Mouse (Mus musculus) left cerebral cortex, adult 9 months (tissue): ENCODE results near the gene Rnf38.

Source experiments
- DNase-seq, 2 experiments: peaks; one replicate each; pipeline ENCODE4 v3.0.0; 2022; ENCODE audit warnings: low spot score in 2 of 2

The Rnf38 gene

GRCm38 (mm10) chr4:44119410-44120201 lies 114.0 kb downstream of the Rnf38 start:
- no peak for DNase-seq

GRCm38 (mm10) chr4:44115046-44115445 lies 118.5 kb downstream of the Rnf38 start:
- no peak for DNase-seq

GRCm38 (mm10) chr4:44113393-44114138 lies 120.0 kb downstream of the Rnf38 start:
- DNase-seq = no peak

GRCm38 (mm10) chr4:44112741-44113140 lies 120.8 kb downstream of the Rnf38 start:
- no peak for DNase-seq

GRCm38 (mm10) chr4:44110771-44111170 lies 122.8 kb downstream of the Rnf38 start:
- DNase-seq = no peak

- no peak for DNase-seq
Measured at GRCm38 (mm10) chr4:44108297-44108696, 125.3 kb downstream of the Rnf38 start.

- no peak for DNase-seq
Measured at GRCm38 (mm10) chr4:44107339-44107738, 126.2 kb downstream of the Rnf38 start.

GRCm38 (mm10) chr4:44106297-44106821 lies 127.2 kb downstream of the Rnf38 start:
- no peak for DNase-seq

GRCm38 (mm10) chr4:44104195-44104917 lies 129.2 kb downstream of the Rnf38 start:
- no peak for DNase-seq

- DNase-seq = no peak
Measured at GRCm38 (mm10) chr4:44103620-44104019, 130.0 kb downstream of the Rnf38 start.

- no peak for DNase-seq
Measured at GRCm38 (mm10) chr4:44097576-44098335, 135.8 kb downstream of the Rnf38 start.

- DNase-seq = no peak
Measured at GRCm38 (mm10) chr4:44094475-44094874, 139.1 kb downstream of the Rnf38 start.

- no peak for DNase-seq
Measured at GRCm38 (mm10) chr4:44092359-44092758, 141.2 kb downstream of the Rnf38 start.

GRCm38 (mm10) chr4:44085566-44085965 lies 148.0 kb downstream of the Rnf38 start:
- DNase-seq = no peak

- DNase-seq = no peak
Measured at GRCm38 (mm10) chr4:44084602-44085325, 148.8 kb downstream of the Rnf38 start.

GRCm38 (mm10) chr4:44083945-44084344 lies 149.6 kb downstream of the Rnf38 start, which contains the start of gene Gne:
Gene Gne (minus strand): TSS chr4:44084177.
- DNase-seq = no peak

GRCm38 (mm10) chr4:44078358-44078933 lies 155.1 kb downstream of the Rnf38 start:
- DNase-seq = no peak
